Mouse (Mus musculus) leukemia stem cell, adult 10-12 weeks (primary cell): ENCODE results near the gene Cd300e. TPM values are rescaled to one million over a fixed set of nuclear protein-coding genes. Genes with fewer than 3 reads are reported as not detected.

Experiments
- polyA plus RNA-seq: library from polyadenylated mRNA; stranded (reverse); fragments of >175 nt; gene quantifications from 2 replicates; pipeline ENCODE4 v1.2.3, GENCODE M21; 2012; ENCODE audit warnings: low replicate concordance

Cd300e gene
- 0.08 TPM in 2 replicates for polyA plus RNA-seq

DNA sequence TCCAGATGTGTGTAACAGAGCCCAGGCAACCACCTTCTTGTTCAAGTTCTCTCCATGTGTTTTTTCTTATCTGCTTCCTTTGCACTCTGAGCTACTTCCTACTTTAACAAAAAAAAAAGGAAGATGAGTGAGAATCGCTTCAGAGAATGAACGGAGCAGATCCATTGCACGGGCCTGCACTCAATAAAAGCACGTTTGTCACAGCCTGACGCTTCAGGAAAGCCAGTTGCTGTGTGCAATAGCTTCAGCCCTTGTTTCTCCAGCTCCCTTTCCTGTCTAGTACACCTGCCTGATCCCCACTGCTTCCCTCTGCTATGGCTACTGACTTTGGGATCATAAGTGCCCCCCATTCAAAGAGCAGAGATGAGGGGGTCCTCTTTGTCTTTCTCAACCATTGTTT, at the start of gene Cd300e:
Gene Cd300e (minus strand): TSS at position 101 of the 400 bp plus-strand sequence.

DNA sequence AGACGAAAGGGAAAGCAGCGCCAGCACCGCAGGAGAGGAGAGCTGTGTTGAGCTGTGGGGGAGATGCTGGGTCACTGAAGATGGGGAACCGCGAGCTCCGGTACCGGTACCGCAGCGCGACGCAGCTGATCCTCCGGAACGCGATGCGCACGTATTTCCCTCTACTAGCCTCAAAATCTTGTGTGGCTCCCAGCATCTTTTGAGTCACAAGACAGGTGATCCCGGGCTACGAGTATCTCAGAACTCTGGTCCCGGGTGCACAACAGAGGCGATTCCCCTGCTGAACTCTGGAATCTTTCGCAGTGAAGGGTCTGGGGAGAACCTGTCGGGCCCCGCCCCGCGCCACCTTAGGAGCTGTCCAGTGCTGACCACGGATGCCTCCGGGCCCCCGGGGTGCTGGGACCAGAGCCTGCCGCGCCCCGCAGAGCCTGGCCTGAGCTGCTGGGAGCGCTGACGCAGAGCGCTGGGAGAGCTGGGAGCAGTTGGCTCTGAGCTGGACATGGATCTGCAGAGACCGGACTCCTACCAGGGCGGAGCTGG, 29.5 kb upstream of the Cd300e start, which contains the start of gene Rab37:
Gene Rab37 (plus strand): TSS at position 70 of the 540 bp plus-strand sequence.

DNA sequence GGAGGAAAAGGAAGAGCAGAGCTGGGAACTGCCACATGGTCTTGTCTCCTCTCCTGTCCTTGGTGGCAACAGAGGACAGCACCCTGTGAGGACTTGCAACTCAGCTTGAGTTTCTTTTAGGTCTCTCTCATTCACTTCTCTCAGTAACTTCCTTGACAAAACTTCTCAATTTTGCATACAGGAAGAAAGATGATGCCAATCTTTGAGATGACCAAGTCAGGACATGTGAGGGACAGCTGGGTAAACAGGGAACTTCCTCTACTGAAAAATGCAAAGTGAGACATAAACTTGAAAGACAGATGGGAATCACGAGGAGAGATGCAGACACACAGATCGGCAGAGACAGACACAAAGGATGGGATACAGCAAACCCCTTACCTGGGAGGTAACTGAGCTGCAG, 13.7 kb downstream of the Cd300e start, which contains the start of gene Cd300ld3:
Gene Cd300ld3 (minus strand): TSS at position 151 of the 400 bp plus-strand sequence.

DNA sequence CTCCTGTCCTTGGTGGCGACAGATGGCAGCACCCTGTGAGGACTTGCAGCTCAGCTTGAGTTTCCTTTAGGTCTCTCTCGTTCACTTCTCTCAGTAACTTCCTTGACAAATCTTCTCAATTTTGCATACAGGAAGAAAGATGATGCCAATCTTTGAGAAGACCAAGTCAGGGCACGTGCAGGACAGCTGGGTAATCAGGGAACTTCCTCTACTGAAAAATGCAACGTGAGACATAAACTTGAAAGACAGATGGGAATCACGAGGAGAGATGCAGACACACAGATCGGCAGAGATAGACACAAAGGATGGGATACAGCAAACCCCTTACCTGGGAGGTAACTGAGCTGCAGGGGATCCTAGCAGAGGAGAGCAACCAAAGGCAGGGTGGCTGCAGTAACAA, 24.3 kb downstream of the Cd300e start, which contains the start of gene Cd300ld5:
Gene Cd300ld5 (minus strand): TSS at position 101 of the 400 bp plus-strand sequence.

DNA sequence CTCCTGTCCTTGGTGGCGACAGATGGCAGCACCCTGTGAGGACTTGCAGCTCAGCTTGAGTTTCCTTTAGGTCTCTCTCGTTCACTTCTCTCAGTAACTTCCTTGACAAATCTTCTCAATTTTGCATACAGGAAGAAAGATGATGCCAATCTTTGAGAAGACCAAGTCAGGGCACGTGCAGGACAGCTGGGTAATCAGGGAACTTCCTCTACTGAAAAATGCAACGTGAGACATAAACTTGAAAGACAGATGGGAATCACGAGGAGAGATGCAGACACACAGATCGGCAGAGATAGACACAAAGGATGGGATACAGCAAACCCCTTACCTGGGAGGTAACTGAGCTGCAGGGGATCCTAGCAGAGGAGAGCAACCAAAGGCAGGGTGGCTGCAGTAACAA, 35.1 kb downstream of the Cd300e start, which contains the start of gene Cd300ld4:
Gene Cd300ld4 (minus strand): TSS at position 101 of the 400 bp plus-strand sequence.

DNA sequence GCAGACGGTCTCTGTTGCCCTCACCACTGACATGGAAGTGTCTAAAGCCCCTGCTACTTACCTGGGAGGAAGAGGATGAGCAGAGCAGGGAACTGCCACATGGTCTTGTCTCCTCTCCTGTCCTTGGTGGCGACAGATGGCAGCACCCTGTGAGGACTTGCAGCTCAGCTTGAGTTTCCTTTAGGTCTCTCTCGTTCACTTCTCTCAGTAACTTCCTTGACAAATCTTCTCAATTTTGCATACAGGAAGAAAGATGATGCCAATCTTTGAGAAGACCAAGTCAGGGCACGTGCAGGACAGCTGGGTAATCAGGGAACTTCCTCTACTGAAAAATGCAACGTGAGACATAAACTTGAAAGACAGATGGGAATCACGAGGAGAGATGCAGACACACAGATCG, 45.9 kb downstream of the Cd300e start, which contains the start of gene Cd300ld2:
Gene Cd300ld2 (minus strand): TSS at position 101 of the 400 bp plus-strand sequence.

Other genes with a start within 250 kb of the Cd300e start
- 0.29 and 1.8 TPM in 2 replicates for gene Gprc5c, start 211.0 kb downstream of the Cd300e start, polyA plus RNA-seq
- gene Cd300a, start 172.1 kb downstream of the Cd300e start, polyA plus RNA-seq = 1.1 and 1.4 TPM in 2 replicates
- 0.19 and 0.37 TPM in 2 replicates for gene Cd300lb, start 127.8 kb downstream of the Cd300e start, polyA plus RNA-seq
- gene Cd300c, start 93.0 kb downstream of the Cd300e start, polyA plus RNA-seq = not detected in 2 replicates
- gene Cd300ld, start 72.3 kb downstream of the Cd300e start, polyA plus RNA-seq = 0.15 and 0.30 TPM in 2 replicates
- 0.19 and 0.42 TPM in 2 replicates for gene Cd300c2, start 60.3 kb downstream of the Cd300e start, polyA plus RNA-seq
- not detected in 2 replicates for gene Cd300ld2, start 46.0 kb downstream of the Cd300e start, polyA plus RNA-seq
- not detected in 2 replicates for gene Cd300ld4, start 35.2 kb downstream of the Cd300e start, polyA plus RNA-seq
- 0.62 TPM in 1 of 2 replicates, not detected in the other for gene Cd300ld5, start 24.4 kb downstream of the Cd300e start, polyA plus RNA-seq
- gene Cd300ld3, start 13.8 kb downstream of the Cd300e start, polyA plus RNA-seq = 0.22 and 0.62 TPM in 2 replicates
- gene Rab37, start 29.3 kb upstream of the Cd300e start, polyA plus RNA-seq = 1.5 TPM in 2 replicates
- gene Cd300lf, start 71.8 kb upstream of the Cd300e start, polyA plus RNA-seq = 0.87 and 2.4 TPM in 2 replicates
- 29.5 and 39.0 TPM in 2 replicates for gene Slc9a3r1, start 101.2 kb upstream of the Cd300e start, polyA plus RNA-seq
- gene Tmem104, start 125.3 kb upstream of the Cd300e start, polyA plus RNA-seq = 9.5 and 18.3 TPM in 2 replicates
- gene Nat9, start 125.7 kb upstream of the Cd300e start, polyA plus RNA-seq = 11.2 and 17.7 TPM in 2 replicates
- gene Grin2c, start 205.1 kb upstream of the Cd300e start, polyA plus RNA-seq = 2.6 and 3.5 TPM in 2 replicates
- gene Fdxr, start 214.9 kb upstream of the Cd300e start, polyA plus RNA-seq = 28.9 and 35.2 TPM in 2 replicates
- gene Fads6, start 235.5 kb upstream of the Cd300e start, polyA plus RNA-seq = 0.05 and 0.08 TPM in 2 replicates
- not detected in 2 replicates for gene Otop2, start 245.0 kb upstream of the Cd300e start, polyA plus RNA-seq